Mouse (Mus musculus): ENCODE measurements around the gene Tmem245. TPM values are rescaled to one million over a fixed set of nuclear protein-coding genes. Genes with fewer than 3 reads are reported as not detected.
A peak's percentile ranks its signal among the peaks of the same experiment; 100 is the strongest.

Tmem245 gene
- polyA plus RNA-seq, 1 experiment from 2014 or later: 4.8 TPM

DNA sequence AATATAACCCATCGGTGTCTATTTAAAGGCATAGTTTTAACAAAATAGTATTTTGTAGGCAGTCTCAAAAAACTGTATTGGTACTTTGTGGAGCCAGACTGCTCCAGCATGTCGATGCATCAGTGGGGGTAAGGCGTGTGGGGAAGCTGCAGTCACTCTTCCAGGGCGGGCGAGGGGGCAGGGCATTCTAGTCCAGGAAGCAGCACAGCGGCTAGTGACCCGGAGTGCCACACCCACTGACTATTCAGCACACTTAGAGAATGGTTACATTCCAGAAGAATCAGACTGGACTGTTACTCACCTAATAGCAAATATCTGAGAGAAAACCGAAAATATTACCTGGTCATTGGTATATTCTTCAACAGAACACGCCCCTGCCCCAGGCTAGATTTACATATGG, 10.3 kb upstream of the Tmem245 start:
- no peak for ATAC-seq
- Histone ChIP-seq H3K4me1 (ENCODE audit: control insufficient read depth, insufficient read depth, low read length) (no peaks in the 10 kb centered on the region), H3K4me3 (ENCODE audit: low read depth, low read length) (no peak overlapping the region), H3K9ac (ENCODE audit: low read length) (no peak overlapping the region), H3K36me3 (ENCODE audit: control insufficient read depth, insufficient read depth, low read length) (peaks cover 3% of the 10 kb centered on the region), H3K27me3 (replicated peaks; ENCODE audit: control insufficient read depth, insufficient read depth, low read length) (no peaks in the 10 kb centered on the region), H3K9me3 (replicated peaks; ENCODE audit: control insufficient read depth, low read length) (no peaks in the 10 kb centered on the region), H3K4me2 (ENCODE audit: low read length) (no peak overlapping the region), H3K27ac (ENCODE audit: low read depth, low read length) (no peak overlapping the region)
- 70% methylated on average over 9 of the region's 9 CpGs for WGBS
- no peak for DNase-seq (ENCODE audit: low spot score)

DNA sequence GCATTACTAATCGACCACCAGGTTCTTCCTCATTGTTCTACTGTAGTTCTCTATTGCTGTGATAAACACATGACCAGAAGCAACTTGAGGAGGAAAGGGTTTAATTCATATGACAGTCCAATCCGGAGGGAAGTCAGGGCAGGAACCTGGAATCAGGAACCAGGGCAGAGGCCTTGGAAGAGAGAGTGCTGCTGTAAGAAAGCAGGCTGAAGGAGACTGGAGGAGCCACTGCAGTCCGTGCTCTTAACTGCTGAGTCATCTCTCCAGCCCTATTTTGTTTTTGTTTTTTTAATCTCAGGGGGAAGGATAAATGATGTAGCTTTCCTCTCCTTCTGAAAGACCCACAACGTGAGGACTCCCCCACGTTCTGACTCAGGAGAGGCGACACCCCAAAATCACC, 6.0 kb upstream of the Tmem245 start:
- H3K9me3 ChIP-seq (replicated peaks; ENCODE audit: control insufficient read depth, low read length): no peaks in the 10 kb centered on the region
- 61% methylated on average over 6 of the region's 6 CpGs for WGBS

DNA sequence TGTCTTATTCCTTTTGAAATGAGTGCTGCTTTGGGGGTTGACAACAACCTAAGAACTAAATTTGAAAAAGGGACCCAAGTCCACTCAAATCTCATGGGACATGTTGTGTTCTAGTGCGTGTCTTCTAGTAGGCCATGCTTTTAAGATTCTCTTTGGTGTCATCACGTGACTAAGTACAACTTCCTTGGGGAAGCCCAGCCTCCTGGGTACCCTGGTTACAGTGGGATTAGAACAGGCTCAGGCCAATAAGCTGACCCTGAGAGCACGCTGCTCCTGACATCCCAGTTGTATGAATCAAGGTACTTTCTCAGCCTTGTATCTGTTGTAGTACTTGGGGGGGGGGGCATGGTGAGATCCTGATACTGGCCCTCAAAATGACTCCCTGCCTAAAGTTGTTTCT, 4.5 kb upstream of the Tmem245 start:
- Histone ChIP-seq H3K36me3 (ENCODE audit: control insufficient read depth, insufficient read depth, low read length) (no peaks in the 10 kb centered on the region), H3K4me1 (ENCODE audit: control insufficient read depth, insufficient read depth, low read length) (no peaks in the 10 kb centered on the region), H3K27ac (ENCODE audit: low read depth, low read length) (no peak overlapping the region), H3K4me3 (ENCODE audit: low read depth, low read length) (no peak overlapping the region), H3K4me2 (ENCODE audit: low read length) (no peak overlapping the region), H3K9ac (ENCODE audit: low read length) (no peak overlapping the region), H3K27me3 (replicated peaks; ENCODE audit: control insufficient read depth, insufficient read depth, low read length) (no peaks in the 10 kb centered on the region), H3K9me3 (replicated peaks; ENCODE audit: control insufficient read depth, low read length) (no peaks in the 10 kb centered on the region)
- DNase-seq (ENCODE audit: low spot score) (no peak), ATAC-seq (no peak)
- WGBS: 86% methylated on average over 3 of the region's 3 CpGs

More for the DNA sequence above, 6.0 kb upstream of the Tmem245 start:
- H3K9ac ChIP-seq (ENCODE audit: low read length): no peak overlapping the region
- H3K27me3 ChIP-seq (replicated peaks; ENCODE audit: control insufficient read depth, insufficient read depth, low read length): no peaks in the 10 kb centered on the region
- ATAC-seq (no peak), DNase-seq (ENCODE audit: low spot score) (no peak)
- no peak overlapping the region for H3K4me3 ChIP-seq (ENCODE audit: low read depth, low read length)
- no peaks in the 10 kb centered on the region for H3K4me1 ChIP-seq (ENCODE audit: control insufficient read depth, insufficient read depth, low read length)
- no peak overlapping the region for H3K4me2 ChIP-seq (ENCODE audit: low read length)
- no peak overlapping the region for H3K27ac ChIP-seq (ENCODE audit: low read depth, low read length)
- no peaks in the 10 kb centered on the region for H3K36me3 ChIP-seq (ENCODE audit: control insufficient read depth, insufficient read depth, low read length)

DNA sequence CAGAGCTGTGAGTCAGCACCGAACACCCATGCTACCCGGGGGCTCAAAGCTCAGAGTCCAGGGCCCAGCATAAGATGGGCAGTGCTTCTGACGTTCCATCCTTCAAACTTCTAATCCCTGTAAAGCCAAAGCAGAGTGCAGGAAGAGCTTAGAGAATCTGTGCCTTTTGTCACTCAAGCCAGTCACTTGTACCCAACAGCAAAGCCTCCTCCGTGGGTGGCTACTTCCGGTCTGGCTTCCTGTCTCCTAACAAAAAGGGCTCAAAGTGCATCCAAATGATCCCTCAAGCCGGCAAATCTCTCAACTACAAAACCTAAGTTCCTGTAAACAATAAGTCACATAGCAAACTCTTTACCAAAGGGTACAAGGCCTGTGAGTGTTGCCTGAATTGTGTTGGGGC, 2.3 kb upstream of the Tmem245 start:
- no peak overlapping the region for H3K4me3 ChIP-seq (ENCODE audit: low read depth, low read length)
- peaks cover 6% of the 10 kb centered on the region; the same call in 1 of the 2 replicates for H3K4me1 ChIP-seq (ENCODE audit: control insufficient read depth, insufficient read depth, low read length)
- ATAC-seq (no peak), DNase-seq (ENCODE audit: low spot score) (no peak)
- H3K36me3 ChIP-seq (ENCODE audit: control insufficient read depth, insufficient read depth, low read length): no peaks in the 10 kb centered on the region
- H3K4me2 ChIP-seq (ENCODE audit: low read length): no peak overlapping the region
- no peak overlapping the region for H3K9ac ChIP-seq (ENCODE audit: low read length)
- H3K27me3 ChIP-seq (replicated peaks; ENCODE audit: control insufficient read depth, insufficient read depth, low read length): no peaks in the 10 kb centered on the region
- 68% methylated on average over 6 of the region's 6 CpGs for WGBS
- no peaks in the 10 kb centered on the region for H3K9me3 ChIP-seq (replicated peaks; ENCODE audit: control insufficient read depth, low read length)
- H3K27ac ChIP-seq (ENCODE audit: low read depth, low read length): no peak overlapping the region

DNA sequence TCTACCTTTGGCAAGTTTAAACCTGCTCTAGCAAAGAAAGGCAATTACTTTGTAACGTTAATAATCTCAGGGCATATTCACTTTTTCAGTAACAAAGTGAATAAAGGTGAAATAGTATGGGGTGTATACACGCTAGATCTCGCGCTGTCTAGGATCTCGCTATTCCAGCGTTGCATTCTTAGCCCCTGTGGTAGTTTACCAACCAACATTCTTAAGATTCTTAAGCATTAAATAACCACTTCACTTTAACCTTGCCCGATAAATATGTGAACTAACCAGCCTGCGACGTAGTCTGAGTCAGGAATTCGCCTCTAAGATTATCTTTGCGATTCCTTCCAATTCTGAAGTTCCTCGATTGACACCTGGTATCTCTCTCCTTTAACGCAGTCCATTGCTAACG, 1.1 kb downstream of the Tmem245 start:
- DNase-seq (ENCODE audit: low spot score): peak; percentile 11
- H3K27ac ChIP-seq (ENCODE audit: low read depth, low read length): no peak overlapping the region
- peak overlapping the region; percentile 94 for H3K4me2 ChIP-seq (ENCODE audit: low read length)
- peaks cover 8% of the 10 kb centered on the region; the same call in 1 of the 2 replicates for H3K4me1 ChIP-seq (ENCODE audit: control insufficient read depth, insufficient read depth, low read length)
- H3K9me3 ChIP-seq (replicated peaks; ENCODE audit: control insufficient read depth, low read length): no peaks in the 10 kb centered on the region
- H3K9ac ChIP-seq (ENCODE audit: low read length): peak overlapping the region; percentile 86
- ATAC-seq: no peak
- H3K27me3 ChIP-seq (replicated peaks; ENCODE audit: control insufficient read depth, insufficient read depth, low read length): no peaks in the 10 kb centered on the region
- no peaks in the 10 kb centered on the region for H3K36me3 ChIP-seq (ENCODE audit: control insufficient read depth, insufficient read depth, low read length)
- H3K4me3 ChIP-seq (ENCODE audit: low read depth, low read length): peak overlapping the region; percentile 88
- under 1% methylated on average over 14 of the region's 14 CpGs for WGBS

DNA sequence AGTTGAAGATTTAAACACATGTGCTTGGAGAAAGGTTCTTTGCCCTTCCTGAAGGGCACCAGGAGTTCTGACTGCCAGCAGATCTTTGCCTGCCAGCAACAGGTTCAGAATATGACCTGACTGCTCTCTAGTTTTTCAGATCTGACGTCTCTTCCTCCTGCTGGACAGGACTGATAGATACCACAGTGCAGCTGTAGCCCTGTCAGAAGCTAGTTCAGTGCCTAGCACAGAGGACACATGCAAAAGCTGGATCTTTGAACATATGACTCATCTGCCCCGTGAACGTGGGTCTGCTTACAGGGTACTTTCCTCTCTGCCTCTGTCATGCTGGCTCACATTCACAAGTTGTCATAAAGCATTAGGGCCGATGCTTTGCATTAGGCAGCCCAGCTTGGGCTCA, 3.0 kb downstream of the Tmem245 start:
- no peak overlapping the region for H3K4me2 ChIP-seq (ENCODE audit: low read length)
- WGBS: 68% methylated on average over 4 of the region's 4 CpGs

DNA sequence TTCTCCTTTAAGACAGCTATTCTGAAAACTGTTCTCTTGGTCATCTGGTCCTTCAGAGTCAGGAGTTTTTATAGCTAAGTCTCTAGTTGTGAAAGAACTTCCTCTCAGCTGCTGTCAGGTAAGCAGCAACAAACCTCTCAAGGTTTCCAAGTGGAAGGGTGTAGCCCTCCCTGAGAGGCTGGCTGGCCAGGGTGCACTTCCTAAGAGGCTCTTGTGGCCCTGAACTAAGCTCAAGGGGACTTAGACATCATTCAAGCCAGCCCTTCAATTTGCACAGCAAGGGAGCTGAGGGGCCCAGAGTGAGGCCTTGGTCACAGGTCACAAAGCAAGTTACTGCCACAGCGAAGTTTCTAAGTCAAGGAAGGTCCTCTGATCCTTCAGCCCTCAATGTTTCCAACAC, 4.0 kb downstream of the Tmem245 start:
- no peaks in the 10 kb centered on the region for H3K27me3 ChIP-seq (replicated peaks; ENCODE audit: control insufficient read depth, insufficient read depth, low read length)
- H3K27ac ChIP-seq (ENCODE audit: low read depth, low read length): no peak overlapping the region
- no peak overlapping the region for H3K4me2 ChIP-seq (ENCODE audit: low read length)
- no peaks in the 10 kb centered on the region for H3K9me3 ChIP-seq (replicated peaks; ENCODE audit: control insufficient read depth, low read length)
- H3K4me1 ChIP-seq (ENCODE audit: control insufficient read depth, insufficient read depth, low read length): peaks cover 8% of the 10 kb centered on the region; the same call in 1 of the 2 replicates
- 40% methylated on average over 1 of the region's 1 CpGs for WGBS
- DNase-seq (ENCODE audit: low spot score) (no peak), ATAC-seq (no peak)
- H3K4me3 ChIP-seq (ENCODE audit: low read depth, low read length): no peak overlapping the region
- no peak overlapping the region for H3K9ac ChIP-seq (ENCODE audit: low read length)
- H3K36me3 ChIP-seq (ENCODE audit: control insufficient read depth, insufficient read depth, low read length): 0 out of 2 replicates have a peak, but pooled peaks cover 2% of the 10 kb centered on the region

More for the DNA sequence above, 3.0 kb downstream of the Tmem245 start:
- Histone ChIP-seq H3K9me3 (replicated peaks; ENCODE audit: control insufficient read depth, low read length) (no peaks in the 10 kb centered on the region), H3K4me3 (ENCODE audit: low read depth, low read length) (no peak overlapping the region), H3K27ac (ENCODE audit: low read depth, low read length) (no peak overlapping the region), H3K27me3 (replicated peaks; ENCODE audit: control insufficient read depth, insufficient read depth, low read length) (no peaks in the 10 kb centered on the region), H3K4me1 (ENCODE audit: control insufficient read depth, insufficient read depth, low read length) (peaks cover 8% of the 10 kb centered on the region; the same call in 1 of the 2 replicates), H3K36me3 (ENCODE audit: control insufficient read depth, insufficient read depth, low read length) (no peaks in the 10 kb centered on the region), H3K9ac (ENCODE audit: low read length) (no peak overlapping the region)
- ATAC-seq: no peak
- DNase-seq (ENCODE audit: low spot score): no peak

DNA sequence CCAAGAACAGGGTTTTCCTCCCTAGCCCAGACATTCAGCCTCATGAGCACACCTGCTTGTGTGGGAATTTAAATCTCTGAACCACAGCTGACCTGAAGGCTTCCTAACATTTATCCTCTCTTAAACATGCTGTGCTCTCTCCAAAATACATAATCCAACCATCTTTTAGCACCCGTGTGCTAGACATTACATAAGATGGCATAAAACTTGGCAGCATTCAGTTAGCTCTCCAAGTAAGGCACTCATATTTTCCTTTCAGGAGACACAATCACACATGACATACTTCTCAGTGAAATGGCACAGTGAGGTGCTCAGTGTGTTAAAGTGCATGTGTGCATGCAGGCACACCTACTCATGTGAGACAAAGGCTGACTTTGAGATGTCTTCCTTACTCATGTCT, 4.7 kb downstream of the Tmem245 start:
- WGBS: 87% methylated on average over 1 of the region's 1 CpGs
- DNase-seq (ENCODE audit: low spot score) (no peak), ATAC-seq (no peak)
- Histone ChIP-seq H3K4me2 (ENCODE audit: low read length) (no peak overlapping the region), H3K27ac (ENCODE audit: low read depth, low read length) (no peak overlapping the region), H3K4me1 (ENCODE audit: control insufficient read depth, insufficient read depth, low read length) (peaks cover 8% of the 10 kb centered on the region; the same call in 1 of the 2 replicates), H3K4me3 (ENCODE audit: low read depth, low read length) (no peak overlapping the region), H3K9me3 (replicated peaks; ENCODE audit: control insufficient read depth, low read length) (no peaks in the 10 kb centered on the region), H3K27me3 (replicated peaks; ENCODE audit: control insufficient read depth, insufficient read depth, low read length) (no peaks in the 10 kb centered on the region), H3K36me3 (ENCODE audit: control insufficient read depth, insufficient read depth, low read length) (0 out of 2 replicates have a peak, but pooled peaks cover 2% of the 10 kb centered on the region), H3K9ac (ENCODE audit: low read length) (no peak overlapping the region)

DNA sequence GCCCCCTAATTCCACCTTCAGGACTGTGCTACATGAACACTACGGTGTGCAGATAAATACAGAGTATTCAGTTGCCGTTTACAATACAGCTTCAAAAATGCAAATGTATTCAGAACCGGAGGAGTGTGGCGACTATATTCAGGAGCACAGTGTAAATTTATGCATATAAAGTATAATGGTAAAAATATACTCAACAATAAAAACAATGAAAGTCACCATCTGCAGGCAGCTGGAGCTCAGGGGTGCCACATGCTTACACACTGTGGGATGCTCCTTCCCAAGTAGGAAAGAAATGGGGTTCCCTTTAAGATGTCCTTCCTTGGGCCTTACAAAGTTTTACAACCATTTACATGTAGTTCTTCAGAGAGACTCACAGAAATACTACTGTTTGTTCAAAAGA, 5.8 kb downstream of the Tmem245 start:
- H3K27me3 ChIP-seq (replicated peaks; ENCODE audit: control insufficient read depth, insufficient read depth, low read length): no peaks in the 10 kb centered on the region
- no peak overlapping the region for H3K27ac ChIP-seq (ENCODE audit: low read depth, low read length)
- H3K36me3 ChIP-seq (ENCODE audit: control insufficient read depth, insufficient read depth, low read length): 0 out of 2 replicates have a peak, but pooled peaks cover 2% of the 10 kb centered on the region
- H3K4me1 ChIP-seq (ENCODE audit: control insufficient read depth, insufficient read depth, low read length): peaks cover 8% of the 10 kb centered on the region; the same call in 1 of the 2 replicates
- H3K4me3 ChIP-seq (ENCODE audit: low read depth, low read length): no peak overlapping the region
- no peak overlapping the region for H3K4me2 ChIP-seq (ENCODE audit: low read length)
- ATAC-seq: no peak
- DNase-seq (ENCODE audit: low spot score): no peak
- WGBS: 36% methylated on average over 4 of the region's 4 CpGs
- no peaks in the 10 kb centered on the region for H3K9me3 ChIP-seq (replicated peaks; ENCODE audit: control insufficient read depth, low read length)
- 0 out of 2 replicates have a peak overlapping the region, but pooled peaks have one; percentile 21 for H3K9ac ChIP-seq (ENCODE audit: low read length)

Data from forebrain, embryonic 14.5 days (tissue).